17 mouse cellular contexts compared by ENCODE assay signal in genomic region chr15:64014106-64014505, GRCm38 (mm10).
"Had no signal": no experiment of that assay in that cellular context is flagged by ENCODE, and none has a peak within 500 bp of the region (broad histone marks: within the 10 kb centered on the region; RNA-seq: fewer than 3 reads in every experiment).

No protein-coding gene starts in this region.

- H3K4me3 ChIP-seq: midbrain, embryonic 10.5 days; midbrain, embryonic 12.5 days; myocyte; neural tube, embryonic 13.5 days; neural tube, embryonic 15.5 days had no signal

- H3K36me3 ChIP-seq: midbrain, embryonic 10.5 days; midbrain, embryonic 12.5 days; neural tube, embryonic 13.5 days; neural tube, embryonic 15.5 days had no signal

- ATAC-seq: midbrain, embryonic 16.5 days had no signal

- H3K27me3 ChIP-seq: midbrain, embryonic 12.5 days; neural tube, embryonic 13.5 days had no signal

- H3K9me3 ChIP-seq: midbrain, embryonic 10.5 days; midbrain, embryonic 12.5 days; neural tube, embryonic 13.5 days; neural tube, embryonic 15.5 days had no signal

- DNase-seq: lung, adult 18-20 months; lung, embryonic 14.5 days; lung, postnatal 10 days; lung, postnatal 4 days; midbrain, embryonic 14.5 days; retina, postnatal 1 day; right cerebral cortex, adult 18-20 months; right cerebral cortex, postnatal 25 days; right cerebral cortex, postnatal 4 days; spleen, adult 18-20 months; thymus, postnatal 14 days had no signal

- H3K27ac ChIP-seq: midbrain, embryonic 10.5 days; midbrain, embryonic 12.5 days; neural tube, embryonic 13.5 days; neural tube, embryonic 15.5 days had no signal

- H3K4me2 ChIP-seq: lung, embryonic 14.5 days; midbrain, embryonic 12.5 days; neural tube, embryonic 13.5 days; neural tube, embryonic 15.5 days had no signal

- H3K9ac ChIP-seq: lung, embryonic 14.5 days; midbrain, embryonic 12.5 days; neural tube, embryonic 13.5 days; neural tube, embryonic 15.5 days had no signal
